Mouse (Mus musculus) lung, adult 18-20 months (tissue): ENCODE measurements around the gene Skiv2l.
A peak's percentile ranks its signal among the peaks of the same experiment; 100 is the strongest.

Experiments
- DNase-seq, 2 experiments: peaks; one replicate each; pipeline ENCODE4 v3.0.0; 2022; ENCODE audit warnings: mixed read lengths in 2 of 2

The Skiv2l gene

DNA sequence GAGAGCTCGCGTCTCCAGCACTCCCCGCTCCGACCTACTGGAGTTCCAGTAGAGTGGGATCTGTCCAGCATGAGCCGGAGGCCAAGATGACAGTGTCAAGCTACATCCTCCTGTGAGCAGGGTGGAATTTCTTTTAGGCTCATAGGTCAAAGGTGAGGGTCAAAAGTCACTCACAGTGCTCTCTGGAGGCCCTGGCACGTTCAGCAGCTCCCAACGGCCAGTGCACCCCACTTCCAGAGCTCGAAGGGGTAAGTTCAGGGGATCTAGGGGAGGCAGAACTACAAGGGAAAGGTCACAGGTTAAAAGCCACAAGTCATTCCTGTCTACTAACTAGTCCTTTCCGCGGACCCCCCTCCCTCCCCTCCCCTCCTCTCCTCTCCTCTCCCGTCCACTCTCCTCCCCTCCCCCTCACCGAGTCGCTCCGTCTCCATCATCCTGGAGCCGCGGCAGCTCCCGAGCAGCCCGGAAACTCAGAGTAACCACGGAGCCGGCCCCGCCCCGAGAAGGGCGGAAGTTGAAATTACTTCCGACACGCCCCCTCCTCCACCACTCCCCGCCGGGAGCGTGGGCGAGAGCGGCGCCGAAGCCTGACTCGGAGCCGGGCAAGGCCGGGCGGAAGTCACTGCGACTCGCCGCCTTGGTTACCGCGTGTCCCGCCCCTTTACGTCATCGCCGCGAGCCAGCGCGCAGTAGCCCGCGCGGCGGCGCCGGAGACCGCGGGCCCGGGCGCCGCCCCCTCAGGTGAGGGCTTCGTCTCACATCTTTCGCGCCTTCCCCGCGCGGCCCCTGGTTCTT lies at the start of gene Skiv2l, which contains the start of gene Nelfe:
Gene Skiv2l, minus strand, starts transcription at position 489 of the 795 bp plus-strand sequence.
Gene Nelfe, plus strand, starts transcription at position 670 of the 795 bp plus-strand sequence.
- peak; percentile 98 for DNase-seq

DNA sequence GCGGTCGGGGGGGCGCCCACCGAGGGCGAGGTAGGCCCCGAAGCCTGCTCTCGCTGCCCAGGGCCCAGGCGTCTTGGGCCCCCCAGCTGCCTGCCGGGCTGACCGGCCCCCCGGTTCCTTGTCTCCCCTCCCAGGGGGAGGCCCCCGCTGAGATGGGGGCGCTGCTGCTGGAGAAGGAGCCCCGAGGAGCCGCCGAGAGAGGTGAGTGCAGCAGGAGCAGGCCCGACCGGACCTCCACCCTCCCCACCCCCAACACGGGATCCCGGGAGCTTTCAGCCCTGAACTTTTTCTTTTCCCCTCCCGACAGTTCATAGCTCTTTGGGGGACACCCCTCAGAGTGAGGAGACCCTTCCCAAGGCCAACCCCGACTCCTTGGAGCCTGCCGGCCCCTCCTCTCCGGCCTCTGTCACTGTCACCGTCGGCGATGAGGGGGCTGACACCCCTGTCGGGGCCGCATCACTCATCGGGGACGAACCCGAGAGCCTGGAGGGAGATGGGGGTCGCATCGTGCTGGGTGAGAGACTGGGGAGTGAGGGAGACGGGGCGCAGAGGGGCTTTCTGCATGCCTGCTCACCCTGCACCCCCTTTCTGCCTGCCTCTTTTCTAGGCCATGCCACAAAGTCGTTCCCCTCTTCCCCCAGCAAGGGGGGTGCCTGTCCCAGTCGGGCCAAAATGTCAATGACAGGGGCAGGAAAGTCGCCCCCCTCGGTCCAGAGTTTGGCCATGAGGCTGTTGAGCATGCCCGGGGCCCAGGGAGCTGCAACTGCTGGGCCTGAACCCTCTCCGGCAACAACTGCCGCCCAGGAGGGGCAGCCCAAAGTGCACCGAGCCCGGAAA lies 49.3 kb upstream of the Skiv2l start:
- peak; percentile 31 to 46 for DNase-seq

GRCm38 (mm10) chr17:34898706-34899052 lies 48.7 kb upstream of the Skiv2l start:
- no peak for DNase-seq

GRCm38 (mm10) chr17:34898160-34898586 lies 48.2 kb upstream of the Skiv2l start, which contains the start of the genes C2 and Ehmt2:
C2 (minus strand) TSS chr17:34898265.
Ehmt2 (plus strand) TSS chr17:34898469.
- DNase-seq: peak; percentile 74 to 80

DNA sequence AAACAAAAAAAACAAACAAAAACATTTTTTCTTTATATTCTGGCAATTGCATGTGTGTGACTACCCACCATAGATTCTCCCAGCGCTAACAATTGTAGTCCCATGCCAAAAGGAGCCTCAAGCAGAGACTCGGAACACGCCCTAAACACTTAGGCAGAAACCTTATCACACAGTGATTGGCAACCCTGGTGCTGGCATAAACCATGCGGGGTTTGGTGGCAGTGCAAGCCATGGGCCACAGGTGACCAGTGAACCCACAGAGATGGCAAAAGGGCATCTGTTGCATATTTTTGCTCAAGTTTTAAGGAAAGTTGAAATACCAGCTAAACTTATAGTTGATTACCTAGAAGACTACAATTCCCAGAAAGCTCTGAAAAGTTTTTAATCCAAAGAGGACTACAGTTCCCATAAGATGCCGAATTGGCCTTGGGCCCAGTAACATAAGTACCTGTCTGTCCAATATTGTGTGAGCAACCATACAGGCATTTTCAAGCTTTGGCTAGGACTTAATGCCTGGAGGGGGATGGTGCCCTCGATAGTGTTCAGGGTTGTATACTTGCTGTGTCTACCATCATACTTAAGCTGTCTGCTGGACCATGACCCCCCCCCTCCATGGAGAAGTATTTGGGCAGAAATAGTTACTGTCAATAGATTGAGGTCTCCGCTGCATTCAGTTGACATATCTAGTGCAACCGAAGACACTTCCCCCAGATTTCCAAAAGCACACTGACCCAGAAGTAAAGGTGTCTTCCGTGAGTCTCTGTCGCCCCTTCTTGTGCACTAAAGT lies 47.6 kb upstream of the Skiv2l start:
- DNase-seq: peak in 1 of 2 experiments; percentile 68

GRCm38 (mm10) chr17:34896366-34896765 lies 46.4 kb upstream of the Skiv2l start:
- no peak for DNase-seq

DNA sequence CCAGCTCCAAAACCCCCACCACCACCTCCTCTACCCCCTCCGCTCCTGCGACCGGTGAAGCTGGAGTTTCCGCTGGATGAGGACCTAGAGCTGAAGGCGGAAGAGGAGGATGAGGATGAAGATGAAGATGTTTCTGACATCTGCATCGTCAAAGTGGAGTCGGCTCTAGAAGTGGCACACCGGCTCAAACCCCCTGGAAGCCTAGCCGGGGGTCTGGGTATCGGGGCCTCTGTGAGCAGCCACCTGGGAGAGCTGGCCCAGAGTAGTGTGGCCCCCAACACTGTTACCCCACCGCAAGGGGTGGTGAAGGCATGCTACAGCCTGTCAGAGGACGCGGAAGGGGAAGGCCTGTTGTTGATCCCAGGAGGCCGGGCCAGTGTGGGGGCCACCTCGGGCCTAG lies 45.7 kb upstream of the Skiv2l start:
- DNase-seq: no peak

DNA sequence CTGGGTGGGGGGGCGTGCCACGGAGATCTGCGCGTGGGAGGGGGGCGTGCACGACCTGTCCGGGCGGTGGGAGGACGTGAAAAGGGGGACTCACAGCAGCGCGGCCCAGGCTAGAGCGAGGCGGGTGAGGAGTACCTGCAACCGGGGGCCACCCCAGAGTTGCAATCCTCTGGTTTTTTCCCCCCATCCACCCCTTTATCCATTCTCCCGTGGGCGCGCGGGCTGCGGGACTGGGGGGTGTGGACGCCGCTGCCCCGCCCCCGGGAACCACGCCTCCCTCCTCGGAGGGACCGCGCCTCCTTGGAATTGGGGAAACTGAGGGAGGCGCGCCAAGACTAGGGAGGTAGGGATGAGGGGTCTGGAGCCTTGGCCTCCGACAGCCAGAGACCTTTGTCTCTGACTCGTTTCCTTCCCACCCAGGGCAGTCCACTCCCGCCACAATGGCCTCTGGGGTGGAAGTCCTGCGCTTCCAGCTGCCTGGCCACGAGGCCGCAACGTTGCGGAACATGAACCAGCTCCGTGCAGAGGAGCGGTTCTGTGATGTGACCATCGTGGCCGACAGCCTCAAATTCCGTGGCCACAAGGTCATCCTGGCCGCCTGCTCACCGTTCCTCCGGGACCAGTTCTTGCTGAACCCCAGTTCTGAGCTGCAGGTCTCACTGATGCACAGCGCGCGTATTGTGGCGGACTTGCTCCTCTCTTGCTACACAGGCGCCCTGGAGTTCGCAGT lies 45.0 kb upstream of the Skiv2l start:
- peak; percentile 48 to 53 for DNase-seq

- DNase-seq: peak; percentile 94 to 95
Measured at GRCm38 (mm10) chr17:34894074-34894597, 44.1 kb upstream of the Skiv2l start.

DNA sequence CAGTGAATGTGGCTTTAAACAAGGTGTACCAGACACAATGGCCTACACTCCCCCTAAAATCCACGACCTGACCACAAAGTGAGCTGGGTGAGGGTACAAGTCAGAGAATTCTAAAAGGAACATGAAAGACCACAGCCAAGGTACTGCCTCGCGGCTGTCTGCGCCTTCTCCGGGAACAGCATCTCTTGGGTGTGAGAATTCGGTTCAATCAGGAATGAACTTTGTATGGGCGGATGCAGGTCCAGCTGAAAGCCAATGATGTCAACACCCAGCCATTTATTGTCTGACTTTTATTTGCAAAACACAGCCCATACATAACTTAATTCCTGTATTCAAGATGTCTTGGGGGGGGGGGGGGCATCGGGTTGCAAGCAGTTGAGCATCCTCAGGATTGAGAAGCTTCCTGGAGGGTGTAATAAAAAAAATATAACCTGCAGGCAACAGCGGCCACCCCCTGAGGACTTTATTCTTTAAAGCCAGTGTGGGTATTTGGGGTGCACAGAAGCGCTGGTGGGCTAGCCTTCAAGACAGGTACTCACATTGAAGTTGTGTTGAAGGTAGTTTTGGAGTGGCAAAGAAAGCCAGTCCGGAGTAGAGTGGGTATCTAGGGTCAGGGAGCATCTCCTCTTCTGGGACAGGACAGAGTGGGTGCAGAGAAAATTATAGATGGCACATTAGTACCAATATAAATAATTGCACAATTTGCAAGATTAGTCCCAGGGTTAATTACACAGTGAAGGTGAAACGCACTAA lies 43.2 kb upstream of the Skiv2l start:
- DNase-seq: no peak

DNA sequence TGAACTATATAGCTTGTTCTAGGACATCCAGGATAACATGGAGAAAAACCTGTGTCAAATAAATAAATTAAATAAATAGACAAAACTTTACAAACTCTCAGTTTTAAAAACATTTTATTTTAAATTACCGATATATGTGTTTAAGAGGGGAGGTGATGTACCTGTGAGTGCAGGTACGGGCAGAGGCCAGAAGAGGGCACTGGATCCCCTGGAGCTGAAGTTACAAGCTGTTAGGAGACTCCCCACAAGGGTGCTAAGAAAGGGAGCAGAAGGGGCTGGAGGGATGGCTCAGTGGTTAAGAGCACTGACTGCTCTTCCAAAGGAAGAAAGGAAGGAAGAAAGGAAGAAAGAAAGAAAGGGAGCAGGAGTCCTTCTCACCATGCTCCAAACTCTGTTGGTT lies 41.4 kb upstream of the Skiv2l start:
- DNase-seq: no peak

GRCm38 (mm10) chr17:34890074-34890743 lies 40.2 kb upstream of the Skiv2l start:
- DNase-seq: no peak

GRCm38 (mm10) chr17:34887942-34888341 lies 37.9 kb upstream of the Skiv2l start:
- DNase-seq: no peak

DNA sequence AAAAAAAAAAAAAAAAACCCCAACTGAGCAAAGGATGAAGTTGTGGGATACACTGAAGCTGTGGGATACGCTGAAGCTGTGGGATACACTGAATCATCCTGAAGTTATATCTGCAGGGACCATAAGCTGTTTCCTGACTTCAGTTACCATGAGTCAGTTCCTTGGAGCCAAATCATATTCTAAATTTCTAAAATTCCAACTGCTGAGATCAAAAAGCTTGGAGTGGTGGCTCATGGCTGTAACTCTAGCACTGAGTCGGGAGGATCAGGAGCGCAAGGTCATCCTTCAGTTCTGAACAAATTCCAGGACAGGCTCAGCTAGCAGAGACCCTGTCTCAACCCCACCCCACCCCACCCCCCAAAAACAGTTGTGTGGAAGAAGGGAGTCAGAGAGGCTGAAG lies 35.6 kb upstream of the Skiv2l start:
- no peak for DNase-seq

GRCm38 (mm10) chr17:34884704-34885103 lies 34.7 kb upstream of the Skiv2l start:
- DNase-seq: no peak

DNA sequence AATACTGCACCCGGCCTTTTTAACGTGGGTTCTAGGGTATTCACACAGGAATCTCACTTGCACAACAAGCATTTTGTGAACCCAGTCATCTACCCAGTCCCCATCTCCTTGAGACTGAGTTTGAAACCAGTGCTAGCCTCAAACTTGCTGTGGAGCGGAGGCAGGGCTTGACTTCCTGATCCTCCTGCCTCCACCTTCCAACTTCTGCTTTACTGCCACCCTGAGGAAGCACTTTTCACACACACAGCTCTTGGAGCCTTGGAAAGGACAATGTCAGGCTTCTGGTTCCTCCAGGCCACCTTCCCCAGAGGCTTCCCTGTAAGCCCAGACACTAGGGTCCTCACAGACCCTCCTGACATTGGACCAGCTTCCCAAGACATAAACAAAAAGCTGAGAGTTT lies 33.3 kb upstream of the Skiv2l start:
- no peak for DNase-seq

DNA sequence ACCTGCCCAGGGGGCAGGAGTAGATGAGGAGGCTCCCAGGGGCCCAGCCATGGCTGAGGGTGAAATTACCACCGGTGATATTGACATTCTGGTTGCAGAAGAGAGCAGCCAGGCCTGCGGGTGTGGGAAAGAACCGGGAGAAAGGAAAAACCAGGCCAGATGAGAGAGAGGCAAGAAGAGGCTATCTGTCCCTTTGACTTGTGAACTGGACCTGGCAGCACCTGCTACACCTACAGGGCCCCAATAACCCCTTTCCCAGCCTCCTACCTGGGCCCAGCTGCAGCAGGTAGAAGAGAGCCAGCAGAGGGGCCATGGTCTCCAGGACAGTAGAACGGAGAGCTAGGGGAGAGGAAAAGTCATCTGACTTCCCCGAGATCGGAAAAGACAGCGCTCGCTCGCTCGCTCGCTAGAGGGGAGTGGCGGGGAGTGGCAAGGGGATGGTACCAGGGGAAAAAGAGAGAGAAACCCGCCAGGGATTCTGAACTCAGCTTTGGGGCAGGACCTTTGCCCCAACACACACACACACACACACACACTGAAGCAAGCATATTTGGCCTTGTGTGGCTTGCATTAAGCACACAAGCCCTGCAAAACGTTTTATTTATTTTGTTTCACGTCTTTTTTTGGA lies 31.8 kb upstream of the Skiv2l start, which contains the start of gene Gm20547:
Gene Gm20547, minus strand, starts transcription at position 360 of the 628 bp plus-strand sequence.
- DNase-seq: no peak

DNA sequence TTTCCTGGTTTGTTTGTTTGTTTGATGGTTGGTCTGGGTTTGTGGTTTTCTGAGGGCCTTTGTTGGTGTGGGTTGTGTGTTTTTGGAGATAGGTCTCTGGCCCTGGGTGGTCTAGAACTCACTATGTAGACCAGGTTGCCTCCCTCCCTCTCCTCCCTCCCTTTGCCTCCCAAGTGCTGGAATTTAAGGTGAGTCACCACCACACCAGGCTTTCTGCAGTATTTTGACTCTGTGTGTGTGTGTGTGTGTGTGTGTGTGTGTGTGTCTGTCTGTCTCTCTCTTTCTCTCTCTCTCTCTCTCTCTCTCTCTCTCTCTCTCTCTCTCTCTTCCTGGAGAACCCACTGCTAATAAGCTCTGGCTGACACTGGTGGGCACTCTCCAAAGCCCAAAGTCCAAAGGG lies 31.2 kb upstream of the Skiv2l start:
- DNase-seq: no peak

DNA sequence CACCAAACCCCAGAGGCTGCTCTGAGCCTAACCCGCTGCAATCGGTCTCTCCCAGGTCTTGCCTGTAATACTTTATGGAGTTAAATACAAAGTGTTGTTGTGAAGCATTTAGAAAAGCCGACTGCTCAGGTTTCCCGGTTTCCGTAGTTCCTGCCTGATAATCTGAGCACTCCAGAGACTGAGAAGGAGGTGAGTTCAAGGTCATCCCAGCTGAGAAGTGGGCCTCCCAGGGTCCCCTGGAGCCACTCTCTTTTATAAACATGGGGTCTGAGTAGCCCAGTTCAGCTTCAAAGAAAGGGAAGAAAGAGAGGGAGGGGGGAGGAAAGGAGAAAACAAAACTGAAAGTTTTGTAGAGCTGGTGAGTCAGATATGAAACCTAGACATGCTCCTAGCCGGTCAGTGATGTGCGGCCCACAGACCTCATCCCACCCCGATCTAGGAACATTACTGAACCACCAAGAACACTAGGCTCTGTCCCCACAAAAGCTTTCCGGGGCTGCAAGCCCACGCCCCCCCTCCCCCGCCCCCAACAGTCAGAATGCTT lies 29.4 kb upstream of the Skiv2l start, which contains the start of gene Zbtb12:
Gene Zbtb12, plus strand, starts transcription at position 148 of the 544 bp plus-strand sequence.
- DNase-seq: no peak

DNA sequence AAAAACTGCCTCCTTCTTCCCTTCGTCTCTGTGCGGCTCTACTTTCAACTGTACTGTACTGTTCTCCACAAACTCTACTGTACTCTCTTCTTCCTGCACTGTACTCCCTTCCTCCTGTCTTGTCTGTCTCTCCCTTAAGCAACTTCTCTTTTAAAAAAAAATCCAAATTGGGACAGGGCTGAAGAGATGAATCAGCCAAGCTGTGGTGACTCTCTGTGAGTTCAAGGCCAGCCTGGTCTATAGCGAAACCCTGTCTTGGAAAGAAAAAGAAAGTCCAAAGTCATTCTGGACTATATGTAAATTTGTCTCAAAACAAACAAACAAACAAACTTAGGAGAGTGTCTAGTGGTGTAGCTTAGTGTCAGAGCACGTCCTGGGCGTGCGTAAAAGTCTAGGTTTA lies 24.3 kb upstream of the Skiv2l start:
- no peak for DNase-seq
